Mouse (Mus musculus) cerebellum, adult 2 months (tissue): ENCODE results near the gene Ccdc57. TPM values are rescaled to one million over a fixed set of nuclear protein-coding genes. Genes with fewer than 3 reads are reported as not detected.
A peak's percentile ranks its signal among the peaks of the same experiment; 100 is the strongest.

Source experiments
- DNase-seq, 2 experiments: peaks; one replicate each; pipeline ENCODE4 v3.0.0; 2021
- H3K27ac ChIP-seq: fragments of 200-500 bp; 2 replicates; pipeline ENCODE4 v1.5.1; 2012; ENCODE audit warnings: low read length, control low read depth, inconsistent platforms; ENCODE audit not compliant: insufficient read depth
- H3K27me3 ChIP-seq: fragments of 200-500 bp; 2 replicates; pipeline ENCODE4 v1.6.1; 2012; ENCODE audit warnings: inconsistent platforms, mild to moderate bottlenecking, low read length, moderate library complexity; ENCODE audit not compliant: control insufficient read depth, insufficient read depth
- H3K4me1 ChIP-seq: fragments of 200-500 bp; 2 replicates; pipeline ENCODE4 v1.6.1; 2011; ENCODE audit warnings: low read length; ENCODE audit not compliant: control insufficient read depth, insufficient read depth
- H3K4me3 ChIP-seq: fragments of 200-500 bp; replicated peaks from 2 replicates; pipeline ENCODE3; 2011; ENCODE audit warnings: mild to moderate bottlenecking, low read depth, low read length, control low read depth; ENCODE audit not compliant: insufficient read depth
- CTCF ChIP-seq: fragments of 200-500 bp; IDR thresholded peaks from 2 replicates; pipeline ENCODE4 v1.5.1; 2011; ENCODE audit warnings: low read depth, mild to moderate bottlenecking, control low read depth, low read length, moderate library complexity, borderline replicate concordance; ENCODE audit not compliant: insufficient read depth
- POLR2A ChIP-seq: fragments of 200-500 bp; IDR thresholded peaks from 2 replicates; pipeline ENCODE4 v1.6.1; 2011; ENCODE audit warnings: low read length, control low read depth, borderline replicate concordance; ENCODE audit not compliant: insufficient read depth
- WGBS: fragments of 180-500 bp; shearing (Covaris S2); methylation state at CpG from one replicate; pipeline ENCODE4 v1.1.7; 2018; 5-methylcytosine and 5-hydroxymethylcytosine counted together
- polyA plus RNA-seq: library from polyadenylated mRNA; depleted of rRNA; stranded (reverse); fragments of >200 nt; gene quantifications from 2 replicates; pipeline ENCODE4 v1.2.3, GENCODE M21; 2012

Ccdc57 gene
- polyA plus RNA-seq, 1 experiment = 4.4 TPM

- DNase-seq = peak; percentile 80 to 87
Measured at GRCm38 (mm10) chr11:120800061-120800904, 132.4 kb downstream of the Ccdc57 start.

GRCm38 (mm10) chr11:120799316-120799890 lies 133.3 kb downstream of the Ccdc57 start:
- Histone ChIP-seq H3K27ac (no peak overlapping the region), H3K27me3 (no peaks in the 10 kb centered on the region), H3K4me1 (peaks cover 3% of the 10 kb centered on the region; the same call in 1 of the 2 replicates), H3K4me3 (no peak overlapping the region)
- 61% methylated on average over 6 of the region's 6 CpGs for WGBS
- DNase-seq = no peak
- no peak for TF ChIP-seq CTCF
- TF ChIP-seq POLR2A = no peak

More at GRCm38 (mm10) chr11:120800061-120800904, 132.4 kb downstream of the Ccdc57 start:
- H3K27ac ChIP-seq = no peak overlapping the region
- TF ChIP-seq CTCF (peak; percentile 81), POLR2A (no peak)
- 12% methylated on average over 10 of the region's 10 CpGs for WGBS
- 0 out of 2 replicates have a peak, but pooled peaks cover under 1% of the 10 kb centered on the region for H3K4me1 ChIP-seq
- no peaks in the 10 kb centered on the region for H3K27me3 ChIP-seq
- no peak overlapping the region for H3K4me3 ChIP-seq

GRCm38 (mm10) chr11:120798244-120798643 lies 134.4 kb downstream of the Ccdc57 start:
- Histone ChIP-seq H3K4me3 (no peak overlapping the region), H3K27me3 (no peaks in the 10 kb centered on the region), H3K4me1 (peaks cover 3% of the 10 kb centered on the region; the same call in 1 of the 2 replicates), H3K27ac (no peak overlapping the region)
- no peak for TF ChIP-seq POLR2A
- WGBS = 86% methylated on average over 3 of the region's 3 CpGs
- DNase-seq = no peak

- DNase-seq = no peak
- Histone ChIP-seq H3K27ac (peak overlapping the region; percentile 61; the same call in 1 of the 2 replicates), H3K27me3 (no peaks in the 10 kb centered on the region), H3K4me1 (peaks cover 3% of the 10 kb centered on the region; the same call in 1 of the 2 replicates), H3K4me3 (peak overlapping the region; percentile 49)
- no peak for TF ChIP-seq POLR2A
- TF ChIP-seq CTCF = no peak
- WGBS = 23% methylated on average over 8 of the region's 8 CpGs
Measured at GRCm38 (mm10) chr11:120796614-120796946, 136.1 kb downstream of the Ccdc57 start.

- H3K4me1 ChIP-seq = peaks cover 3% of the 10 kb centered on the region; the same call in 1 of the 2 replicates
- H3K4me3 ChIP-seq = peak within 1 kb of the TSS; percentile 79
- no peaks in the 10 kb centered on the region for H3K27me3 ChIP-seq
- peak; percentile 96 to 99 for DNase-seq
- peak within 1 kb of the TSS; percentile 61; the same call in 1 of the 2 replicates for H3K27ac ChIP-seq
- TF ChIP-seq CTCF (no peak), POLR2A (peak; percentile 88; the same call in 1 of the 2 replicates)
- 2% methylated on average over 59 of the region's 59 CpGs for WGBS
Measured at GRCm38 (mm10) chr11:120795756-120796613, 136.7 kb downstream of the Ccdc57 start, which contains the start of gene Dus1l. TSS of gene Dus1l (minus strand) at chr11:120796403.

- H3K4me3 ChIP-seq = no peak overlapping the region
- H3K4me1 ChIP-seq = peaks cover 3% of the 10 kb centered on the region; the same call in 1 of the 2 replicates
- DNase-seq = no peak
- H3K27ac ChIP-seq = no peak overlapping the region
- TF ChIP-seq POLR2A (no peak), CTCF (no peak)
- 92% methylated on average over 9 of the region's 9 CpGs for WGBS
- no peaks in the 10 kb centered on the region for H3K27me3 ChIP-seq
Measured at GRCm38 (mm10) chr11:120792652-120793051, 140.0 kb downstream of the Ccdc57 start.

- WGBS = 89% methylated on average over 3 of the region's 3 CpGs
Measured at GRCm38 (mm10) chr11:120789810-120790209, 142.9 kb downstream of the Ccdc57 start.

More at GRCm38 (mm10) chr11:120789810-120790209, 142.9 kb downstream of the Ccdc57 start:
- TF ChIP-seq CTCF (no peak), POLR2A (no peak)
- no peak for DNase-seq
- Histone ChIP-seq H3K4me1 (peaks cover 10% of the 10 kb centered on the region; the same call in 1 of the 2 replicates), H3K4me3 (no peak overlapping the region), H3K27me3 (no peaks in the 10 kb centered on the region), H3K27ac (no peak overlapping the region)
